Mouse (Mus musculus) c-Kit-positive CD71-positive TER-119-negative erythroid progenitor cells, embryonic 14.5 days (primary cell): ENCODE data around the gene Fam222a.

ENCODE experiments used
- DNase-seq: peaks from one replicate; pipeline ENCODE4 v3.0.0-alpha.2; 2013; ENCODE audit warnings: low read depth

Fam222a gene

DNA sequence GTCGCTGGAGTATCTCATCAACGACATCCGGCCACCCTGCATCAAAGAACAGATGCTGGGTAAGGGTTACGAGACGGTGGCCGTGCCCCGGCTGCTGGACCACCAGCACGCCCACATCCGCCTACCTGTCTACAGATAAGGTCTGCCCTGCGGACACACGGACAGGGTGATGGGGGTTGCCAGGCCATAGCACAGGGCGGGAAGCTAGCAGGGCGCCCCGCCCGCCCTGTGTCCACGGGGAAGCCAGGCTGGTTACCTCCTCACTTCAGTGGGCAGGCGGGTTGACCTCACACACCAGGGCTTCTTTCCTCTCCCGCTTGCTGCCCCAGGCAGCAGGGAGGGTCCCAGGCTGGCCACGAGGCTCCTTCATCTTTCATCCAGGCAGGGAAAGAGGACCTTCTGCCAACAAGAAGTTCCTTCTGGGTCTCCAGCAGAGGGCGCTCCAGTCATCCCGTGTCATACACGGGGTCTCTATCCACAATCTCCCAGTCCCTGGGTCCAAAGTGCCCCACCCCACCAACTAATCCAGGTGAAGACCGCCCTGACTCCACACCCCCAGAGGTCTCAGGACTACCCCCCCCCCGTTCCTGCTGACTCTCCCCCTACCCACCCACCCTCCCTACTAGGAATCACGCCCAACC lies 44.3 kb downstream of the Fam222a start:
- no peak for DNase-seq

DNA sequence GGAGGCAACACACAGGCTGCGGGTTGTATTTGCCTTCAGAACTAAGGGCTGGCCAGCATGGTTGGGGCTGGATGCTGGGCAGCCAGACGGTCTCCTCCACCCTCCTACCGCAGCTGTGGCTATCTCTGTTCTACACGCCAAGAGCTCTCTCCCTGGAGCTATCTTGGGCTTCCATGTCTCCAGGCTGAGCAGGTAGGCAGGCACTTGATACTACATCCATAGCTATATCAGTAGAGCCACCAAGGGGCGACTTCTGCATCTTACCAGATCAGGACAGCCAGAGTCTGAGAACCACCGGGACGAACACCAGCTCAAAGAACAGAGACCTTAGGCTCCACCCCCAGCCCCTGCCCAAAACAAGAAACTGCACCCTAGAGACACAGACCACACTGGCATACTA lies 47.0 kb downstream of the Fam222a start:
- peak; percentile 25 for DNase-seq

DNA sequence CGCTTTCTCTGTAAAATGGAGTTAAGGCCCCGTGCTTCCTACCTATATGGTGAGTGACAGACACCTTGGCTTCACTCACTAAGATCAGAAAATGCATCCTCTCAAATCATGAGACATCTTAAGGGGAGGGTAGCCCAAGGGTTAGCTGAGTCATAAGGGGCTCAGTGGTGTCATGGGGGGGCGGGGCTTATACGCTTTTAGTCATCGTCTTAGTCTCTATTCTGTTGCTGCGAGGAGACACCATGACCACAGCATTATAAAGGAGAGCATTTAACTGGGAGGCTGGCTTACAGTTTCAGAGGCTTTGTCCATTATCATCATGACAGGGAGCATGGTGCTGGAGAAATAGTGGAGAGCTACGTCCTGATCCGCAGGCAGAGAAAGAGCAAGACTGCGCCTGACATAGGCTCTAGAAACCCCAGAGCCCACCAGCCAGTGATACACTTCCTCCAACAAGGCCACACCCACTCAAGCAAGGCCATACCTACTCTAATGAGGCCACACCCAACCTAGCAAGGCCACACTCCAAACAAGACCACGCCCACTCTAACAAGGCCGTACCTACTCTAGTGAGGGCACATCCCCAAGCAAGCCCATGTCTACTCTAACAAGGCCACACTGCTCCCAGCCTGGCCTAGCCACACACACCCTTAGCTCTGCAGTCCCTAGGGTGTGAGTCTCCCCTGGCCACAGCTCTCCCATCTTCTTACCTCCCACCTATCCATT lies 48.7 kb downstream of the Fam222a start:
- no peak for DNase-seq

DNA sequence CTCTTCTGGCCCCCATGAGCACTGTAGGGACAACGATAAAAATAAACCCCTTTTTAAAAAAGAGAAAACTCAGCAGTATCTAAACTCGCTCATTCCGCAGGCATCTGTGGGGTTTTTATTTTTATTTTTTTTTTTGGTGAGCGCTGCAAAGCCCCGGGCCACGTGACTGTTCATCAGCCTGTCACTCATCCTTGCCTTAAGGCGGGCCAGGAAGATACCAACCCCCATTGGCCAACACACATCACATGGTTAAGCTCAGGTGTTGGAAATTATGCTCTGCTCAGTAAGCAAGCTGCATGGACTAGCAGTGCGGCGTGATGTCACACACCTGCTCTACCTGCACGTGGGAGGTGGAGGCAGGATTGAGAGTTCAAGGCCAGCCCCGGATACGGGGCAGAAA lies 50.0 kb downstream of the Fam222a start:
- DNase-seq: no peak

DNA sequence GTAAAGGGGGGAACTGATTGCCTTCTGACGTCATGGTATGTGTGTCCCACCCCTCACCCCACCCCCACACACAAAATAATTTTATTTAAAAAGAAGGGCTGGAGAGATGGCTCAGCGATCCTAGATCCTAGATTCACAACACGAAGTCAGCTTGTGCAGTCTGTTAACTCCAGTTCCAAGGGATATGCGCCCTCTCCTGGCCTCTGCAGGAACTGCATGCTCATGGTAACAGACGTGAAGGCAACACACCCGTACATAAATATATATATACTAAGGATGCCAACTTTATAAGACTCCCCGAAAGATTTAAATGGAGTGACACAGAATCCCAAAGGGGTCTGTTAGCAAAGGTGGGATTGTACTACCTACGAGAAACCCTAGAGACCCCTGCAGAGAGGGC lies 51.0 kb downstream of the Fam222a start:
- DNase-seq: peak; percentile 70

DNA sequence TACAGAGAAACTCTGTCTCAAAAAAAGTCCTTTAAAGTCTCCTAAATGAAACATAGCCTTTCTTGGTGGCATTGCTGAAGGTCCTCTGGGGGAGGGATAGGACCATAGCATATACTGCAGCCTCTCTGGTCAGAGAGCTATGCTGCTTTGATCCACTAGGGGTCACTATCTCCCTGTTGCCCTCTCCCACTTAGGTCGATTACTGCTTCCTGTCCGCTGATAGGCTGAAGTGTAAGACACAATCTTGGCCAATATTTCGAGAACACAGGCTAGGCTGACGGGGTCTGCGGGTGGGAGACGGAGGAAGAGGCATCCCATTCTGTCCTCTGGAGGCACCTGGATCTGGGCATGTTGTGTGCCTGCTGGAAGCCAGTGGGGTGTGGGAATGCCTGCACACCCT lies 52.5 kb downstream of the Fam222a start:
- DNase-seq: peak; percentile 29

DNA sequence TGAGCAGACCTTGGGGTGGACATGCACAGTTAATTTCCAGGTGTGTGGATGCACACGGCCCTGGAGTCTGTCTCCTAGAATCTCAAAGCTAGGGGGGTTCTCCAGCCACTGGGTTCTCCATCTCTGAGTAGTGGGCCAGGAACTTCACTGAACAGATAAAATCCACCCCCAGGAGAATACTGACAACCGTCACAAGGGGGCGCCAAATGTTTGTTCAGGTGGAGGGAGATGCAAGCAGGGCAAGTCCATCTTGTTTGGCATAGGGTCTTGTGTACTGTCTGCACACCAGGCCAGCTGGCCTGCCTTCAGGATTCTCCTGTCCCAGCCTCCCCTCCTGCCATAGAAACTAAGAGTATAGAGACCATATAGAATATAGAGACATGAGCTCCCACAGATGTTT lies 57.8 kb downstream of the Fam222a start:
- peak; percentile 38 for DNase-seq

DNA sequence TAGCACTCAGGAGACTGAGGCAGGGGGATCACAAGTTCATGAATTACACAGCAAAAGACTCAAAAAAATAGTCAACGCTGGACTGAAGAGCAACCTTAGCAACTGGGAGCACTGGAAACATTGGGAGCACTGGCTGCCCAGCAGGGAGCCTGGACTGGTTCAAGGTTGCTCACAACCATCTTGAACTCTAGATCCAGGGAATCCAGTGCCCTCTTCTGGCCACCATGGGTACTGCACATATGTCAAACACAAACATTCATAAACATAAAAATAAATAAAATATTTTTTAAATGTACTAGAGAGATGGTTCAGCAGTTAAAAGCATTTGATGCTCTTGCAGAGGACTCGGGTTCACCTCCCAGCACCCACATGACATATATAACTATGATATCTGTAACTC lies 63.5 kb downstream of the Fam222a start:
- peak; percentile 37 for DNase-seq

DNA sequence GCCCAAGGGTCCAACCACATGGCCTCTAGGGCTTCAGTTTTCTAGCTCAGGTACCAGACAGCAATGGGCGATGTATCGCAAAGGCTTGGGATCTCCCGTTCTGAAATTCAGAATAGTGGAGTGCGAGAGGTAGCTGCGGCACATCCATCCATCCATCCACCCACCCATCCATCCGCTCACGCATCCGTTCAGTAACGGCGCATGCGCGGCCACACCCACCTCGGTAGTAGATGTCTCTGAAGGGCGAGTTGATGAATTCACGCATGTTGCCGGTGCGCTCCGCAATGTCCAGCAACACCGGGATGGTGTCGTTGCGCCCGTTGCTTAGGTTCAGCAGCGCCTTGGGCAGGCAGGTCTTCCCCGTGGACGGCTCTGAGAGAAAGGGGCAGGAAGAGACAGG lies 68.3 kb downstream of the Fam222a start:
- no peak for DNase-seq

DNA sequence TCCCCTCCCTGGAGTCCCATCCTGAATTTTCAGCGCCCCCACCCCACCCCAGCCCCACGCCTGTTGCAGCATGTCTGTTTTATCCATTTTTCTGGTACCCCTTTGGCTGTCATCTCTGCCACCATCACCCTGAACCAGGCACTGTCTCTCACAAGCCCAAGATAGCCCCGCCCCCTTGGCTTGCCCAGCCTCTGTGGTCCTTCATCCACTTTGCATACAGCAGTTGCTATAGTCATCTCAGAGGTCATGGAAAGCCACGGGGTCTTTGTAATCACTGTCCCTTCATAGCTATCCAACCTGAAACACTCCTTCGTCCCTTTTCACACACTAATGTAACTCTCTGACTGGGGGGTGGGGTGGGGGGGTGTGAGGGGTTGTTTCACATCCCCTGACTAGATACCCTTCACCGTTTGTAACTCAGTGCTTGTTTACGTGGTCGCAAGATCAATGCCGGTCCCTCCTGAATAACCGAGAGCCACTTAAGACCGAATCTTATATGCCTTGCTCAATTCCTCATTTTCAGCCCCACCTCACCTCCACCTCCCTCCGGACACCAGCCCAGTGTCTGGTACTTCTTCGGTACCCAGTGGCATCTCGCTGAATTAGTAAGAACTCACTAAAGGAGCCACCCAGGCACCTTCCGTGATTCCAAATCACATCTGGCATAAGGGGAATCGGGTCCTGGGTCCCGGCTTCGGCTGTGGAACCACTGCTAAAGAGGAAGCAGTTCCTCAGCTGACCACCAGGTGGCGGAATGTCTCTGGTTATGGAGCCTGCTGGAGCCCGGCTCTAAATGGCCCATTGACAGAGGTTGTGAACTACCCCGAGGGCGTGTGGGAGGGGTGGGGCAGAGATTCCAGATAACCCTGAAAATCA lies 71.2 kb downstream of the Fam222a start:
- peak; percentile 63 for DNase-seq

DNA sequence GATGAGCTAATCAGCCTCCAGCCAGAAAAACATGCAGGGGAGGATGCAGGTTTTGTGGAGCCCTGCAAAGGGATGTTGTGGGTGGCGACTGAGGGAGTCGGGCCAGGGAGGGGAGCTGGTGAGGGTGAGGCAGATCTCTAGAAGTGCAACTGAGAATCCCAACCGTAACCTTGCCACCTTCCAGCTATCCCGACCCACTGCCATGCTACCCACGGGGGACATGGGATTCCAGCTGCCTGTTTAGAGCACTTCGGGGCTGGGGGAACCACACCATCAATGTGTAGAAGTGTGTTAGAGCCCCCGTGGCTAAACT lies 71.8 kb downstream of the Fam222a start:
- DNase-seq: no peak

DNA sequence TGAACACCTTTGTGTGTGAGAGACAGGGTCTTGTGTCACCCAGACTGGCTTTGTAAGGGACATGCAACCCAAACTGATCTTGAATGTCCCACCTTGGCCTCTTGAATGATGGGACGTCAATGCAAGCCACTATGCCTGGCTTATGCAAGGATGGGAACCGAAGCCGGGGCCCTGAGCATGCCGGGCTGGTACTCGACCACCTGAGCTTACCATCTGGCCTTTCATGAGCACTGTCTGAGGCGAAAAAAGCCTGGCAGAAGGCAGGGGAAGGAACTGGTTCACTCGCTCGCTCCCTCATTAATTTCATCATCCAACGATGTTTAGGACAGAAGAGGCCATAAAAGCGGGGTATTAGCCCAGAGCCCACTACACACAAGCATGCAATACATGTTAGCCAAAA lies 73.0 kb downstream of the Fam222a start:
- DNase-seq: no peak

DNA sequence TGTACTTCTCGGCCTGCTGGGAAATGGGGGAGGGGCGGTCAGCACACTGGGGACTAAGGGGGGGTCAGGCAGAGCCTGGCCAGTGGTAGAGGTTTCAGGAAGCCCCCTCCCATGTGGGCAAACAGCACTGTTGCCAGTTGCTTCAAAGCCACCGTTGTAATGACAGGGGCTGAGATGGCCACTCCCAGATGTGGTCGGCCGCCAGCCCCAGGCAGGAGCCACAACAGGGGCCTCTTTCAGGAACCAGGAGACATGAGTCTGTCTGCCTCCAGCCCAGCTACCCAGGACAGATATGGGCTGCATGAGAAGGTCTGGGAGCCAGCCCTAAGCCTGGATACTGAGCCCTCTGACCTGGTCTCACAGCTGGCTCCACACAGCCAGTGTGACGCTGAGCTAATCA lies 77.1 kb downstream of the Fam222a start:
- no peak for DNase-seq

DNA sequence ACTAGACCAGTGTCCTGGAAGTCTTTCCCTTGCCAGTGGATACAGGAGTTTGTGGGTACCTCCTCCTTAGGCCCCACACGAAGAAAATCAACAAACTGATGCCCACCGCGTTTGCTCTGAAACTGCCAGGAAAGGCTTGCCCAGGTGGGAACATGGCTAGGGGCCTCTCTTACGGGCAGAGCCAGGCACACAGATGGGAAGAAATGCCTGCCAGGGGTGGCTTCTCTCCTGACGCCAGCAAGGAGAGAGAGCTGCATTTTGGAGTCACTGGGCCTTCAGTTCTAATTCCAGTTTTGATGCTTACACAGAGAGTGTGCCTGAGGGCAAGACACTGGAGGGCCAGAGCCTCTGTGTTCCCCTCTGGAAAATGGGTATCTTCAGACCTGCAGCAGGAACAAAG lies 78.1 kb downstream of the Fam222a start:
- no peak for DNase-seq

DNA sequence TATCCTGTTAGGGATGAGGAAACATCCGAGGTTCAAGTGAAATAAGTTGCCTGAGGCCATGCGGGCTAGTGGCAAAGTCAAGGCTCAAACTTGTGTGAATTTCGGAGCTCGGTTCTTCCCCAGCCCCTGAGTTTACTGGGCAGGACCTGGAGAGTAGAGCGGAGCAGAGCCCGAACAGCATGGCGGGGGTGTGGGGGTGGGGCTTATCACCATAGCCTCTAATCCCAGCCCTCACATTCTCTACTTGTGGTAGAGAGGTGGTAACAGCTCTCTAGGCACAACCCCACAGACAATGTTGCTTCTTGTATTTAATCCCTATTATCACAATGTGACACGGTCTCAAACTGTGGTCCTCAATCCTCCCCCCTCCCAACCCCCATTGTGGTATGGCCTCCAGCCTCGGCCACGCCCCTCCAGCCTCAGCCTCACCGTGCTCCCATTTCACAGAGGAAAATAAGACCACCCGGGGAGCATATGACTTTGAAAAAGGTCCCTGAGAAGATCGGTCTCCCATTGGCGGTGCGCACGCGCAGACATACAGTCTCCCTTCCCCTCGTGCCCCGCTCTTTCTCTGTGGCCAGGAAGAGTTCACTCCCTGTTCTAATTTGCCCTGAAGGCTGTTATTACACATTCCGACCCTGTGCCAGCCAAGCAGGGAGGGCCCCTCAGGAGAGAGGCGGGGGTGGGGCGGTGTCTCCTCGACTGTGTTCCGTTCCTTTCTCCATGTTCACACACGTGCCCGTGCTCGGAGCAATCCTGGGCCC lies 79.6 kb downstream of the Fam222a start:
- DNase-seq: peak; percentile 33

DNA sequence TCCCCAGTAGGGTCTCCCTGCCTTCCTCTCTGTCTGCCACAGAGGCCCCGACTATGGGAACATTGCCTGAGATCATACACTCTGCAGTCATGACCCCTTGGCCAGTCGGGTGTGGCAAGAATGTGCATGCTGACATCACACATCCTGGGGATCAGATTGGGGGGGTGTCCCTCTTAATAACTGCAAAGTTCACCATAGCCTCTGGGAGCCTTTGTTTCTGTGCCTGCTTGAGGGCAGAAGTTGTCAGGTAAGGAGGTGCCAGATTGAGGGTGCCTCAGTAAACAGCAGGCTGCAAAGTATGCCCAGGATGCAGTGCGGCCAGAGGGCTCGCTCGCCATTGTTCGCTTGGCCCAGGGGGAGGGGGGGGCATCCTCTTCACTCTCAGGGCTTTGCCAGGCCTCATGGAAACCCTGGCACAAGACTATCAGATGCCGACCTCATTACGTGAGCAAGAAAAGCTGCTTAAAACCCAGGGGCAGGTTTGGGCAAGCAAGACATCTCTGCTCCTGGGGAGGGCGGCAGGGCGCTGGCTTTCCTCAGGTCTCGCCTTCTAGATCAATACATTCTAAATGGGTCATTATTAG lies 81.0 kb downstream of the Fam222a start:
- DNase-seq: no peak

DNA sequence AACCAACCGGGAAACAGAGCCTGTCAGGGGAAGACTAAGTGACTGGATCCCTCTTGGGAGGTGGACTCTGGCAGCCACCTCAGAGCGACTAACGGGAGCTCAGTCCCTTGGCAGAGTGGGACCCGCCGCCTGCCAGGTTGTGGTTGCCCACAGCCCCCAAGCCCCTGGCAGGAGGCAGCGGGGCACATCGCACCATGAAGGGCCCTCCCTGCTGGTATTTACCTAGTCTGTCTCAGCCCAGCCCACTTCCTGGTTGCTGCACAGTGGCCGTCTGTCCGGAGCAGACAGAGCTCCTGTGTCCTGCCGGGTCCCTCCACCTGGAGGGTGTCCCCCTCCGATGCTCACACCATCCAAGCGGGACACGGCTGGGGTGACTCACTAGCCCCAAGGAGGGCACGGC lies 83.2 kb downstream of the Fam222a start:
- DNase-seq: no peak

DNA sequence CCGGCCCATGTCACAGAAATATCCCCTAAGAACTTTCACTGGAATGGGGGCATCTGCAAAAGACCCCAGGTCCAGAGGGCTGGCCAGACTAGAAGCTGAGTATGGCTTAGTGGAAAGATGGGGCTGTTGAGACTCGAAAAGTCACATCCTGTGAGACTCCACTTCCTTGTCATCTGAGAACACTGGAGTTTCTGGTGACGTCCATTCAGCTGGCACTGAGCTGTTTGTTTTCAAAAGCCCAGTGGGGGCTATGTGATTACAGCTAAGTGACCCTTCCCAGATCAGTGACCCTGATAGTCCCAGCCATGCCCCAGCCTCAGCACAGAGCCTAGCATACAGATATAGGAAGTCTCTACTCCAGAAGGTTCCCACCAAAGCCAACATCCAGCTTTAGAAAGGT lies 83.6 kb downstream of the Fam222a start:
- DNase-seq: no peak

DNA sequence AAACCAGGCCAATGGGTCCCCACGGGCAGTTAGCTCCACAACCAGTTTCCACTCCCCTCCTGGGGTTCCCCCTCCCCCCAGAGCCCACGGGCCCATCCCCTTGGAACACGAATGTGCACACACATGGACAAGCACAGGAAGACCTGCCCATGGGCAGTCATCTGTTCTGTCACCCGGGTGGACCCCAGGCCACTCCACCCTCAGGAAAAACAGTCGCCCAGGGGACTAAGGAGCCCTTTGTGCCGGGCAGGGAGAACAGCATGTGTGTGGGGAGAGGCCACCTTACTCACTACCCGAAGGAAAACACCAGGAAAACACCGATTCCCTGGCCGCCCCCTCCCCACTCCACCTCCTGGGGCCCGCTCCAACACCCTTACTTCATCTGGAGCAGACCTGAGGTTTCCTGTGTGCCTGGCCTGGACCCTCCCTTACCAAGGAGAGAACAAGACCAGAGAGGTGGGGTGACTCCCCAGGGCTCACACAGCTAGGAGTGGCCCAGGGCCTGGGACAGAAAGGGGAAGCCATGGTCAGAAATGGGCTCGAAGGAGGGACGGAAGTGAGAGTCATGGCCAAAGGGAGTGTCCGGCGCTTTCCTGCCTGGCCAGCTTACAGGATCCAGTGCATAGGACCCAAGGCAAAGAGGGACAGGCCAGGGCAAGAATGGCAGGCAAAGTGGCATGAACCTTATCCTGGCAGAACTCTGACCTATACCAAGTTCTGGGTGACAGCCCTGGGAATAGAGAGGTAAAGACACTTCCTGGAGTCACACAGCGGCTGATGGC lies 86.0 kb downstream of the Fam222a start:
- DNase-seq: no peak

DNA sequence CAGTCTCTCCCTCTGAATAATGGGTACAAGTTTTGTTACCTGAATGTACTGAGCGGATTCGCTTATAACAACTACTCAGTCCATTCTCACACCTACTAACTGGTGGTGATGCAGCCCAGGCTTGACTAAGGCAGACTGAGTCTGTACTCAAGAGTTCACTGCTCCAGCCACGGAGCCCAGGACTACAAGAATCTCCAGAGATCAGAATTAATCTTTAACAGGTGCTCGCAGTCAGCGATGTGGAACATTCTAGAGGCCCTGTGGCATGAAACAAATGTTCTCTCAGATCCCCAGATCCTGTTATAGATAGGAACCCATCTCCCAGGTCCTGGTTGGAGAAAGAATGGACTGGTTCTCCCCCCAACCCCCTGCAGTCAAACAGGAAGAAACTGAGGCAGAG lies 87.9 kb downstream of the Fam222a start:
- no peak for DNase-seq

DNA sequence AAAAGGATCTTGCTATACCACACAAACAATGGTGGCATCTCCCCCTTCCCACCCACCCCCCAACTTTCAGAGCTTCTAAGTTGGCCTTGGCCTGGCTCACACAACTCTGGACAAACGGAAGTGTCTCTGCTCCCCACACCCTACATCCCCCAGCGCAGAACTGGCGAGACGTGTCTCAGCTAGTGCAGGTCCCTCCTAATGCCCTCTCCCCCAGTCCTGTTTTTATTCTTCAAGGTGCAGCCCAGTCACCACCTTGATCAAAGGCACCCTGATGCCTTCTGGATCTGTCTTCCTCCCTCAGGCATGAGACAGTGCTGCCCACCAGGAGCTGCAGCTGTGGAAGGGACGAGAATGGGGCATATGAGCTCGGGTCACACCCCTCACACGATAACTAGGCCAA lies 88.5 kb downstream of the Fam222a start:
- DNase-seq: no peak
